Mouse (Mus musculus): ENCODE measurements at regions not wholly inside any gene's neighbourhood (a gene's known extent, or its start where the extent isn't known, plus 50 kb on each side); places are given as distances from the start of the nearest gene placed in this dataset.

DNA sequence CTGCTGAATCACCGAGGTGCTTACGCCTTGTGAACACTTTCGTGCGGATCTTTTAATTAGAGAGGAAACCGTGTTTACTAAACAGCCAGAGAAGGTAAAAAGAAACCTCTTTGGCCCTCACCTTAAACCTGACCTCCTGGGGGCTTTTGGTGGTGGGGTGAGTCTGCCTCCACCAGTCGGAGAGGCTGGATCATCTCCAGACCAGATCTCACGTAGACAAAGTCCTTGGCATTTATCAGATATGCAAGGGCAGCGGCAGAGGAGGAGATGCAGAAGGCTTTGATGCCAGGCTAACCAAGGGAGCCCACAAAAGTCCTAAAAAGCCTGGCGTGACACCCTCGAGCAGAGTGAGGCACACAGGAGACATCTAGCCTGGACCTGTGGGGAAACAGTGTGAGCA lies 76.7 kb downstream of the Vegfa start:
- Histone ChIP-seq H3K36me3 (replicated peaks in 1 of 2; ENCODE audit: control insufficient read depth in 1 of 2, insufficient read depth in 1 of 2, low read length in 1 of 2) (no peaks in the 10 kb centered on the region), H3K4me2 (ENCODE audit: insufficient read depth, low read depth, poor library complexity, severe bottlenecking) (no peak overlapping the region), H3K27me3 (replicated peaks) (peaks cover 83% of the 10 kb centered on the region), H3K9me3 (replicated peaks; ENCODE audit: low read length) (peaks cover 19% of the 10 kb centered on the region), H3K9ac (ENCODE audit: insufficient read depth, low read depth) (no peak overlapping the region), H3K4me3 (replicated peaks in 1 of 3; ENCODE audit: low read depth in 2 of 3, low read length in 2 of 3, poor library complexity in 1 of 3) (no peak overlapping the region), H3K4me1 (ENCODE audit: control insufficient read depth in 1 of 2, insufficient read depth in 2 of 2) (peaks cover 4 to 11% of the 10 kb centered on the region in 2 experiments; a peak in 3 of 4 replicates), H3K79me2 (replicated peaks; ENCODE audit: control insufficient read depth, extremely low read depth, insufficient read depth, poor library complexity, severe bottlenecking) (no peaks in the 10 kb centered on the region), H3K27ac (ENCODE audit: insufficient read depth, low read depth) (no peak overlapping the region)
- DNase-seq (ENCODE audit: extremely low read depth) = no peak
- in situ Hi-C loops (cut with MboI; ENCODE audit: low pct_ligation_motif_present, low pct_unique_long_range_greater_than_20kb, low sequenced_read_pairs) (no loop called here), dilution Hi-C loops (cut with MboI; ENCODE audit: extremely low pct_ligation_motif_present, extremely low pct_unique_long_range_greater_than_20kb, low sequenced_read_pairs) (no loop called here)
- TF ChIP-seq MAZ (IDR thresholded peaks at IDR 0.05; ENCODE audit: low read depth, low read length) (no peak), JUND (conservative IDR thresholded peaks at IDR 0.05; ENCODE audit: low read depth, low read length) (no peak), CHD2 (IDR thresholded peaks at IDR 0.05; ENCODE audit: low read length) (no peak), TBP (conservative IDR thresholded peaks at IDR 0.05; ENCODE audit: low read depth, low read length) (no peak), EP300 (IDR thresholded peaks at IDR 0.05; ENCODE audit: low read length) (no peak), JUN (IDR thresholded peaks at IDR 0.05; ENCODE audit: insufficient read depth, low read depth, low read length) (no peak), SMC3 (IDR thresholded peaks at IDR 0.05; ENCODE audit: low read depth, low read length) (no peak), POLR2AphosphoS2 (IDR thresholded peaks at IDR 0.05; ENCODE audit: low read depth, low read length) (no peak), TCF12 (IDR thresholded peaks at IDR 0.05; ENCODE audit: low read depth, low read length) (no peak), E2F4 (IDR thresholded peaks at IDR 0.05; ENCODE audit: insufficient replicate concordance, low read depth, low read length) (no peak)

DNA sequence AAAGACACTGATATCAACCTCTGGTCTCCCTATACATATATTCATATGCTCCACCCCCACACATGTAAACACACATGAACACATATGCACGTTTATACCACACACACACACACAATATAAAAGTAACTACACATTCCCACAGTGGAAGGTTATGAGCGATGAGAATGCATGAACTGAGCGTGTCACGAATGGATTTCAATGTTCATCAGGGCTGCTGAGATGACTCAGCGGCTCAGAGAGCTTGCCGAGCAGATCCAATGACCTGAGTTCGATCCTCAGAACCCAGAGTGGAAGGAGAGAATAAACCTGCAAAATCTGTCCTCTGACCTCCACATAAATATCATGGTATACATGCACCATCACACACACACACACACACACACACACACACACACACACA lies 77.3 kb downstream of the Vegfa start:
- H3K4me3 ChIP-seq (replicated peaks in 1 of 3; ENCODE audit: low read depth in 2 of 3, low read length in 2 of 3, poor library complexity in 1 of 3) = no peak overlapping the region
- in situ Hi-C loops (cut with MboI; ENCODE audit: low pct_ligation_motif_present, low pct_unique_long_range_greater_than_20kb, low sequenced_read_pairs) (no loop called here), dilution Hi-C loops (cut with MboI; ENCODE audit: extremely low pct_ligation_motif_present, extremely low pct_unique_long_range_greater_than_20kb, low sequenced_read_pairs) (no loop called here)
- H3K79me2 ChIP-seq (replicated peaks; ENCODE audit: control insufficient read depth, extremely low read depth, insufficient read depth, poor library complexity, severe bottlenecking) = no peaks in the 10 kb centered on the region
- H3K27me3 ChIP-seq (replicated peaks) = peaks cover 82% of the 10 kb centered on the region
- peaks cover 23% of the 10 kb centered on the region for H3K9me3 ChIP-seq (replicated peaks; ENCODE audit: low read length)
- H3K4me1 ChIP-seq (ENCODE audit: control insufficient read depth in 1 of 2, insufficient read depth in 2 of 2) = peaks cover 4 to 11% of the 10 kb centered on the region in 2 experiments; a peak in 3 of 4 replicates
- TF ChIP-seq SIN3A (IDR thresholded peaks at IDR 0.05; ENCODE audit: low read length) (no peak), NRF1 (IDR thresholded peaks at IDR 0.05; ENCODE audit: low read depth, low read length) (no peak), RAD21 (IDR thresholded peaks at IDR 0.05; ENCODE audit: low read depth, low read length) (no peak), MEF2A (IDR thresholded peaks at IDR 0.05; ENCODE audit: borderline replicate concordance, low read depth, low read length) (no peak), USF2 (conservative IDR thresholded peaks at IDR 0.05; ENCODE audit: low read depth, low read length) (no peak), MAFK (IDR thresholded peaks at IDR 0.05; ENCODE audit: insufficient replicate concordance, low read length) (no peak), UBTF (IDR thresholded peaks at IDR 0.05; ENCODE audit: low read depth, low read length) (no peak), POLR2AphosphoS2 (IDR thresholded peaks at IDR 0.05; ENCODE audit: low read depth, low read length) (no peak), PAX5 (IDR thresholded peaks at IDR 0.05; ENCODE audit: low read length) (no peak), POLR2A (IDR thresholded peaks at IDR 0.05; ENCODE audit: low read depth, low read length) (no peak), CHD2 (IDR thresholded peaks at IDR 0.05; ENCODE audit: low read length) (no peak), MAX (IDR thresholded peaks at IDR 0.05; ENCODE audit: low read length) (no peak), ZMIZ1 (IDR thresholded peaks at IDR 0.05; ENCODE audit: low read depth, low read length) (no peak), BHLHE40 (IDR thresholded peaks at IDR 0.05; ENCODE audit: low read depth, low read length) (no peak), IRF4 (IDR thresholded peaks at IDR 0.05; ENCODE audit: low read depth, low read length) (no peak), JUND (conservative IDR thresholded peaks at IDR 0.05; ENCODE audit: low read depth, low read length) (no peak), CTCF (conservative IDR thresholded peaks at IDR 0.05 in 1 of 2, IDR thresholded peaks at IDR 0.05 in 1 of 2; ENCODE audit: low read depth in 2 of 2, low read length in 2 of 2) (no peak)
- no peak overlapping the region for H3K4me2 ChIP-seq (ENCODE audit: insufficient read depth, low read depth, poor library complexity, severe bottlenecking)
- H3K36me3 ChIP-seq (replicated peaks in 1 of 2; ENCODE audit: control insufficient read depth in 1 of 2, insufficient read depth in 1 of 2, low read length in 1 of 2) = no peaks in the 10 kb centered on the region
- no peak overlapping the region for H3K27ac ChIP-seq (ENCODE audit: insufficient read depth, low read depth)
- no peak for DNase-seq (ENCODE audit: extremely low read depth)
- H3K9ac ChIP-seq (ENCODE audit: insufficient read depth, low read depth) = no peak overlapping the region

Data from CH12.LX (cell line).